Mouse (Mus musculus) olfactory bulb, adult 2 months (tissue): ENCODE results near the gene Vps39.

Experiments
- CTCF ChIP-seq: fragments of 200-500 bp; IDR thresholded peaks from 2 replicates; pipeline ENCODE4 v1.5.1; 2012; ENCODE audit warnings: low read depth, mild to moderate bottlenecking, low read length, moderate library complexity; ENCODE audit not compliant: insufficient read depth
- POLR2A ChIP-seq: fragments of 200-500 bp; IDR thresholded peaks from 2 replicates; pipeline ENCODE4 v1.6.1; 2012; ENCODE audit warnings: mild to moderate bottlenecking, low read depth, low read length, moderate library complexity; ENCODE audit not compliant: insufficient read depth

- TF ChIP-seq CTCF (no peak), POLR2A (no peak)
Measured at GRCm38 (mm10) chr2:120284094-120284493, 68.8 kb downstream of the Vps39 start.
